Mouse (Mus musculus) kidney, adult 2 months (tissue): ENCODE data around the gene Ptprk. TPM values are rescaled to one million over a fixed set of nuclear protein-coding genes. Genes with fewer than 3 reads are reported as not detected.

Experiments
- DNase-seq: peaks from one replicate; pipeline ENCODE4 v3.0.0; 2021
- H3K27ac ChIP-seq: fragments of 200-500 bp; 2 replicates; pipeline ENCODE4 v1.5.1; 2012; ENCODE audit warnings: low read depth, low read length, control low read depth, inconsistent platforms; ENCODE audit not compliant: insufficient read depth
- H3K27me3 ChIP-seq: fragments of 200-500 bp; replicated peaks from 2 replicates; pipeline ENCODE4 v1.6.1; 2012; ENCODE audit warnings: mild to moderate bottlenecking, moderate library complexity, low read length, inconsistent platforms; ENCODE audit not compliant: control insufficient read depth, insufficient read depth
- H3K36me3 ChIP-seq: fragments of 200-500 bp; 2 replicates; pipeline ENCODE4 v1.6.1; 2012; ENCODE audit warnings: mild to moderate bottlenecking, moderate library complexity, low read length, inconsistent platforms; ENCODE audit not compliant: control insufficient read depth, insufficient read depth
- H3K4me1 ChIP-seq: fragments of 200-500 bp; 2 replicates; pipeline ENCODE4 v1.6.1; 2011; ENCODE audit warnings: low read length; ENCODE audit not compliant: control insufficient read depth, insufficient read depth
- H3K4me3 ChIP-seq: fragments of 200-500 bp; 2 replicates; pipeline ENCODE4 v1.5.1; 2011; ENCODE audit warnings: mild to moderate bottlenecking, low read depth, low read length, control low read depth; ENCODE audit not compliant: insufficient read depth
- CTCF ChIP-seq: fragments of 200-500 bp; conservative IDR thresholded peaks from 2 replicates; pipeline ENCODE4 v1.5.1; 2011; ENCODE audit warnings: low read depth, mild to moderate bottlenecking, control low read depth, low read length, moderate library complexity, mixed read lengths; ENCODE audit not compliant: insufficient read depth, insufficient read length
- POLR2A ChIP-seq: fragments of 200-500 bp; IDR thresholded peaks from one replicate; pipeline ENCODE4 v1.6.1; 2011; ENCODE audit warnings: low read depth, low read length, control low read depth
- WGBS: fragments of 180-500 bp; shearing (Covaris S2); methylation state at CpG from one replicate; pipeline ENCODE4 v1.1.7; 2018; 5-methylcytosine and 5-hydroxymethylcytosine counted together
- polyA plus RNA-seq: library from polyadenylated mRNA; depleted of rRNA; stranded (reverse); fragments of >200 nt; gene quantifications from 2 replicates; pipeline ENCODE4 v1.2.3, GENCODE M21; 2012

Ptprk gene
- polyA plus RNA-seq, 1 experiment: 50.2 TPM

DNA sequence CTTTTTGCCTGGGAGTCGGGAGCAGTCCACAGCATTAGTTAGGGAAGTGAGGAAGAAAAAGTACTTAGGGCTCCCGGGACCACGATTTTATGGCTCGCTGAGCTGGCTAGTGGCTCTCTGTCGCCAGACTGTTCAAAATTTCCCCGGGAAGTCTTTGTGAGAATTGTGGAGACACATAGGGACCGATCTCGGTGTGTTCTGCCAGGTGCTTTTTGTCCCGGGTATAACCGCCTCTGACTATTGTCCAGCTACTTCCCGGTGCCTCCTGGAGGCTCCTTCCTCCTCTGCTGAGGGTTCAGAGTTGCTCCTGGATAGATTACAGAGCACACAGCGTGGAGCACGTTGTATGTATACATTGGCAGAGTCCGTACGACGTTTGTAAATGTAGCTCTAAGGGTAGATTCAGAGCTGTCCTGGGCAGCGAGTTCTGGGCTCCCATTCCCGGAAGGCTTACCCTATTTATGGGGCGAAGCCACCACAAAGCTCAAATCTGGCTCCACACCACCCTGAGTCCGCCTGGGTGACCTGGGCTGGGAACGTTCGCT, 943 bp downstream of the Ptprk start:
- DNase-seq: peak; percentile 63
- whole genome bisulfite sequencing: under 1% methylated on average over 22 of the region's 22 CpGs
- Histone ChIP-seq H3K4me1 (peaks cover 3% of the 10 kb centered on the region), H3K27ac (peak overlapping the region; percentile 77), H3K27me3 (no peaks in the 10 kb centered on the region), H3K36me3 (no peaks in the 10 kb centered on the region), H3K4me3 (peak overlapping the region; percentile 86)
- TF ChIP-seq POLR2A (no peak), CTCF (no peak)

DNA sequence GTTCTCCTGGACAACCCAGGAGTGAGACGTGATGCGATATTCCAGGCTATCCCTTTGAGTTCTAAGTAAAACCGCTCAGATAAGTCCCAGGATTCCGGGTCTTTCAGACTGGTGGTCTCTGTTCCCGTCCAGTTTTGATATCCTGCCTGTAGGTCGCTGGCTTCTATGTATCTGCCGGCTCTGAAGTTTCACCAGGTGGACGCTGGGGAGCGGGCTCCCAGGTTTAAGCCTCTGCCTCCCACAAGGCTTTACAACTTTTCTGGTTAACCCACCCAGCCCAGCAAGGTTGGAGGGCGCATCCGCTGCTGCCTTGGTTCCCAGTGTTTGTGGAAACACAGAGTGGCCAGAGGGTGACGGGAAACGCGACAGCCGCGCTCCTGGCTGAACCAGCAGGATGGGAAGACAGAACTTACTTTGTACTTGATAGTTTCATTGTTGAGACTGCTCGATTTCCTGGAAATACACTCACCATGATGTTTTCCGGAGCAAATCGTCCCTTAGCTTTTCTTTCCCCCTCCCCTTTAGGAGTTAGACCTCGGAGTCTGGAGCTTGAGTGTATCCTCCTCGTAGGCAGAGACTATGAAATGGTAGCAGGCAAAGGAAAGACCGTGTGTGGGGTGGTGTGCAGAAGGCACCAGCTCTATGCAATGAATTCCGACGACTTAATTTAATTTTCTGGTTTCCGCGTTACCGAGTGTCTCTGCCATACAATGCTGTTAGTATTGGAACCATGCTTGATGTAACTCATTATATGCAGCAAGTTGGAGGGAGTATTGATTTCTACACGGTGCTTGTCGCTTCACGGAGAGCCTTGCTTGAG, 1.6 kb downstream of the Ptprk start:
- 4% methylated on average over 30 of the region's 30 CpGs for whole genome bisulfite sequencing
- Histone ChIP-seq H3K27me3 (no peaks in the 10 kb centered on the region), H3K4me1 (peaks cover 3% of the 10 kb centered on the region), H3K27ac (peak overlapping the region; percentile 77), H3K4me3 (peak overlapping the region; percentile 86), H3K36me3 (no peaks in the 10 kb centered on the region)
- no peak; the same call in 1 of the 2 replicates for TF ChIP-seq CTCF
- TF ChIP-seq POLR2A: no peak
- peak; percentile 53 for DNase-seq

DNA sequence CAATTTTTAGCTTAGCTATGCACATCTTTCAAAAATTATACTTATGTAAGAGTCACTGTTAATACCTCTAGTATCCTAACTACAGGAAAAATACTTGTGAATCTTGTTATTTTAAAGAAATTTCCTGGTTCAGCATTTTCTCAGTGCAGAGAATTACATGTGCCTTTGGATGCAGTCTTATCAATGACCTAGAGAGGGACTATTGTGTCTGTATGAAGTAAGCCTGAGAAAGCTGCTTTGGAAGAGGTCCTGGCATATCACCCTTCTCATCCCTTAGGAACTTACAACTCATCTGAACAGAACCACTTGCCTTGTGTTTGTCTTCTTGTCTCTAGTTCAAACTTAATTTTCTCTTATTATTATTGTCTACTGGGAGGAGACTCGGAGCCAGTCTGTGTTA, 3.6 kb downstream of the Ptprk start:
- DNase-seq: no peak
- TF ChIP-seq POLR2A (no peak), CTCF (no peak)
- WGBS: 91% methylated on average over 1 of the region's 1 CpGs
- Histone ChIP-seq H3K36me3 (no peaks in the 10 kb centered on the region), H3K27me3 (no peaks in the 10 kb centered on the region), H3K27ac (no peak overlapping the region), H3K4me1 (peaks cover 3% of the 10 kb centered on the region), H3K4me3 (no peak overlapping the region)

DNA sequence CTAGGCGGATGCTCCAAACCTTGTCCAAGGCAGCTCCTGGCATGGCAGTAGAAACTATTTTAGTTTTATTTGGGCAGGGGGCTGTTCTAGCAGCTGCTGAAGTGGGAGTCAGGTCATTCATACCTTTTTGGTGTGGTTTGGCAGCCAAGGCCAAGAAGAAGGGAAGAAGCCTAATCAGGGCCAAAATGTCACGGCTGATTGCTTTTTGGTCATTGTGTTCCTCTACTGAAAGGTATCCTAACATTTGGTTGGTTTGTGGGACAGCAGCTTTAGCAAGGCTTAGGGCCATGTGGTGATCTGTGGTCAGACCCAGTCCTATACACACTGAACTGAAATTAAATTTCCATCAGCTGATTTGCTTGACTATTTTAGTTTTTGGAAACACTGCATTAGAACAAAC, 6.6 kb downstream of the Ptprk start:
- TF ChIP-seq POLR2A: no peak
- TF ChIP-seq CTCF: no peak
- Histone ChIP-seq H3K27me3 (no peaks in the 10 kb centered on the region), H3K36me3 (no peaks in the 10 kb centered on the region), H3K27ac (no peak overlapping the region), H3K4me1 (peaks cover 10% of the 10 kb centered on the region), H3K4me3 (no peak overlapping the region)
- peak; percentile 56 for DNase-seq
- 79% methylated on average over 2 of the region's 2 CpGs for WGBS

DNA sequence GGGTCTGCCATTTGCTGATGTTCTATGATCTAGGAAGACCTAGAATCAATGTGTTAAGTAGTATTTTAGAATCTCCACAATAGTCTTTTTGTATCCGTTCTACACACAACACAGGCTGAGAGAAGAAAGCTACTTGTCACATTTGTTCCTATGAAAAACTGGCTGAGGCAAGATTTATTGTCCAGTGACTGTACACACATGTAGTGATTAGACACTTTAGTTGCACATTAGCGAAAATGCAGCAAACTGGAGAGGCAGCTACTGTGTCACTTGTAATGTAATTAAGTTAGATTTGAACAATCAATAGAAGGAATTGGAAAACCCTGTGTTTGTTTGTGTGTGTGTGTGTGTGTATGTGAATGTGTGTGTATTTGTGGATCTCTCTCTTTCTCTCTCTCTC, 8.6 kb downstream of the Ptprk start:
- 51% methylated on average over 2 of the region's 2 CpGs for WGBS
- DNase-seq: no peak
- TF ChIP-seq POLR2A: no peak
- no peak for TF ChIP-seq CTCF
- peaks cover 24% of the 10 kb centered on the region for H3K4me1 ChIP-seq
- H3K4me3 ChIP-seq: no peak overlapping the region
- H3K27me3 ChIP-seq: no peaks in the 10 kb centered on the region
- H3K27ac ChIP-seq: no peak overlapping the region
- no peaks in the 10 kb centered on the region for H3K36me3 ChIP-seq

DNA sequence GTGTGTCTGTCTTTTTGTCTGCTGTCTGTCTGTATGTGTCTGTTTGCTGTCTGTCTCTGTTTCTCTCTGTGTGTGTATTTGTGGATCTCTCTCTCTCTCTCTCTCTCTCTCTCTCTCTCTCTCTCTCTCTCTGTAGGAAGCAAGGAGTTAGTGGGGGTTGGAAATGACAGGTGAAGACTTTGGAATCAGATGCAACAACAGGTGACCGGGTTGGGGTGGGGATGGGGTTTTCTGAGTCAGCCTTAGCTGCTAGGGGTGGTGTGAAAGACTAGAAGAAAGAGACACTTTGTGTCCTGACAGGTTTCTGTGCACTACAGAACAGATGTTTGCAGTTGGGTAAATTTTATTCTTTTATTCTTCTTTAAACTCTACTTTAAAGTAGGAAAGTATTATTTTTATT, 9.0 kb downstream of the Ptprk start:
- no peak overlapping the region for H3K27ac ChIP-seq
- H3K4me1 ChIP-seq: peaks cover 24% of the 10 kb centered on the region
- no peak overlapping the region for H3K4me3 ChIP-seq
- no peaks in the 10 kb centered on the region for H3K27me3 ChIP-seq
- DNase-seq: no peak
- TF ChIP-seq POLR2A (no peak), CTCF (no peak)
- H3K36me3 ChIP-seq: no peaks in the 10 kb centered on the region
- 50% methylated on average over 1 of the region's 1 CpGs for WGBS

DNA sequence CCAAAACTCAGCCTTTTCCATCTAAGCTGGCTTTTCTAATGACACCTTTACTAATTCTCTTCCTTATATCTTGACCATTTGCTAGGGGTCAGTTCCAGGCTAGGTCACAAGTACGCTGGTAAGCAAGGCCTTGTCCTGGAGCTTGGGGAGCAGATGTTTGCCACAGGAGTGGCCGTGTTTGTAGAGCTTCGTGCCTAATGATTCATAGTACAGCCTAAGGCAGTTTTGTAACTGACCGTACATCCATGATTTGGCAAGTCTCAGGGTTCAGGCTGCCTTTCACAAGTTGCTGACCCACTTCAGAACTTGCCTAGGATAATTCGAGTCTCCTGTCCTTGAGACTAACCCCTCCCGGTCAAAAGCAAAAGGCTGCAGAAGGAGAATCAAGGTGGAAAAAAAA, 12.7 kb downstream of the Ptprk start:
- Histone ChIP-seq H3K4me3 (no peak overlapping the region), H3K27me3 (no peaks in the 10 kb centered on the region), H3K27ac (peak overlapping the region; percentile 34), H3K36me3 (no peaks in the 10 kb centered on the region), H3K4me1 (peaks cover 32% of the 10 kb centered on the region)
- WGBS: 31% methylated on average over 6 of the region's 6 CpGs
- no peak for TF ChIP-seq POLR2A
- TF ChIP-seq CTCF: no peak
- peak; percentile 69 for DNase-seq
